Mouse (Mus musculus): ENCODE results near the gene Tarbp2. TPM values are rescaled to one million over a fixed set of nuclear protein-coding genes. Genes with fewer than 3 reads are reported as not detected.
A peak's percentile ranks its signal among the peaks of the same experiment; 100 is the strongest.

Tarbp2 gene
- total and polyA plus RNA-seq, 2 experiments from 2014 or later: 91.1 to 97.2 TPM

DNA sequence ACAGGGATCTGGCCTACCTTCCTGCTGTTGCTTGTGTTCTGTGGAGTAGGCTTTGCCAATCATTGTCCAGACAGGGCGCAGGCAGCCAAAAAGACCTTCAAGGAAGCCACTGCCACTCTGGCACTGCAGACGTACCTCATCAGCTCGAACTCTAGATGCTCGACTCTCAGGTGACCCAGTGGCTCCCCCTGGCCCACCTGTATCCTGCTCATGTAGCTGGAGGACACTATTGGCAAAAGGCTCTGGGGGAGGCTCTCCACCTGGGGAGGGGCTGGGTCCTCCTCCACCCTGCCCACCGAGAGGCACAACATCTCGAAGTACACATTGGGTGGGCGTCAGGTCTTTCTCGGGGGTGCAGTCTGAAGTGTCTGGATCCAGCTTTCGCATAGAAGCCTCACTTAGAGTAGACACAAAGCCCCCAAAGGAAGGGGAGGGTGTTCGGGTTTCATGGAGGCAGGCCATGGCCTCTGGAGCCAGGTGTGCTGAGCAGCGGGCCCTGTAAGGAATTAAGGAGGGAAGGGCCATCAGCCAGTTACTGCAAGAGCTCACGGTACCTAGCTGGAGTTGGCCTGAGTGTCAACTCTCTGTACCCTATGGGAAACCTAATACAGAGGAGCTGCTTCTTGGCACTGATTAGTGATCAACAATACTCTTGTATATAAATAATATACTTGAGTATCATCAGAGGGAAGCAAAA, 12.8 kb upstream of the Tarbp2 start:
- no peaks in the 10 kb centered on the region for H3K27me3 ChIP-seq (ENCODE audit: insufficient read depth, low read length)
- TF ChIP-seq CTCF (IDR thresholded peaks at IDR 0.05; ENCODE audit: low read depth): no peak; the same call in 1 of the 2 replicates
- DNase-seq (ENCODE audit: low spot score): no peak
- peaks cover 13% of the 10 kb centered on the region; the same call in 1 of the 2 replicates for H3K4me1 ChIP-seq (ENCODE audit: insufficient read depth, low read length)
- H3K4me2 ChIP-seq (ENCODE audit: low read depth, low read length): no peak overlapping the region
- H3K4me3 ChIP-seq (ENCODE audit: low read length): no peak overlapping the region
- H3K36me3 ChIP-seq (ENCODE audit: insufficient read depth, low read length): peaks cover 61% of the 10 kb centered on the region
- H3K9me3 ChIP-seq (ENCODE audit: low read length): no peaks in the 10 kb centered on the region
- no peak overlapping the region for H3K27ac ChIP-seq
- ATAC-seq: no peak
- no peak overlapping the region for H3K9ac ChIP-seq (replicated peaks; ENCODE audit: low read length)
- WGBS: 78% methylated on average over 12 of the region's 12 CpGs

DNA sequence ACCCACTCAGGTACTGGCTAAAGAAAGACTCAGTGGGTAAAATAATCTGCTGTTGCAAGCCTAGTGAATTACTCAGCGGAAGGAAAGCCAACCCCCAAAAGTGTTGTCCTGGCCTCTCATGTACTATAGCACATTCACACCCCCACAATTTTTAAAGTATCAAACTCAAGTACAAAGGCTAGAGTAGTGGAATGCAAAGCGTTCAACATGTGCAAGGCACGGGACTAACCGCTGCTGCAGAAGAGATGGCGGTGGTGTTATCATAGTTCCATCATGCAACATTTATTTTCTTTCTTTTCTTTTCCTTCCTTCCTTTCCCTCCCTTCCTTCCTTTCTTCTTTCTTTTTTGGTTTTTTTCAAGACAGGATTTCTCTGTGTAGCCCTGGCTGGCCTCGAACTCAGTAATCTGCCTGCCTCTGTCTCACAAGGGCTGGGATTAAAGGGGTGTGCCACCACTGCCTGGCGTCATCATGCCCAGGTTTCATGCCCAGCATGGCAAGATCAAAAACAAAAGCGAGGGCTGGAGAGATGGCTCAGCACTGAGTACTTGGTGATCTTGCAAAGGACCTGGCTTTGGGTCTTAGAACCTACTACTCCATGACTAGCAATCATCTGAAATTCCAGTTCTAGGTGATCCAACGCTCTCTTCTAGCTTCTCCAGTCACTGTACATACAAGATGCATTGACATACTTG, 12.1 kb upstream of the Tarbp2 start:
- Histone ChIP-seq H3K27ac (0 out of 2 replicates have a peak overlapping the region, but pooled peaks have one; percentile 4), H3K9ac (replicated peaks; ENCODE audit: low read length) (no peak overlapping the region), H3K27me3 (ENCODE audit: insufficient read depth, low read length) (no peaks in the 10 kb centered on the region), H3K4me3 (ENCODE audit: low read length) (no peak overlapping the region), H3K9me3 (ENCODE audit: low read length) (no peaks in the 10 kb centered on the region), H3K4me2 (ENCODE audit: low read depth, low read length) (no peak overlapping the region), H3K36me3 (ENCODE audit: insufficient read depth, low read length) (peaks cover 54% of the 10 kb centered on the region), H3K4me1 (ENCODE audit: insufficient read depth, low read length) (peaks cover 17% of the 10 kb centered on the region)
- no peak for DNase-seq (ENCODE audit: low spot score)
- 87% methylated on average over 9 of the region's 9 CpGs for WGBS
- TF ChIP-seq CTCF (IDR thresholded peaks at IDR 0.05; ENCODE audit: low read depth): no peak
- no peak for ATAC-seq

DNA sequence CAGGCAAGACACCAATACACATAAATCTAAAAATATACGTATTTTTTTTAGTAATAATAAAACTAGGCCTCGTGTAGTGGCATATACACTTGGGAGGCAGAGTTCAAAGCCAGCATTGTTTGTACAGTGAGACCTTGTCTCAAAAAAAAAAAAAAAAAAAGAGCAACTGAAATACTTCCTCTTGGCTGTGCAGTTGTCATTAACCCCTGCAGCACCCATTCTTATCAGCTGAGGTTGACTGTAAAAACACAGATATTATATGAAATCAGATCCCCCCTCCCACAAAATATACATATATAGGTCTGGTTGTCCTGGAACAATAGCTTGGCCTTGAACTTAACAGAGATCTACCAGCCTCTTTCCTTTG, 11.5 kb upstream of the Tarbp2 start:
- peaks cover 48% of the 10 kb centered on the region for H3K36me3 ChIP-seq (ENCODE audit: insufficient read depth, low read length)
- H3K4me1 ChIP-seq (ENCODE audit: insufficient read depth, low read length): peaks cover 22% of the 10 kb centered on the region
- no peak for TF ChIP-seq CTCF (IDR thresholded peaks at IDR 0.05; ENCODE audit: low read depth)
- no peaks in the 10 kb centered on the region for H3K27me3 ChIP-seq (ENCODE audit: insufficient read depth, low read length)
- no peak overlapping the region for H3K9ac ChIP-seq (replicated peaks; ENCODE audit: low read length)
- no peak overlapping the region for H3K4me3 ChIP-seq (ENCODE audit: low read length)
- ATAC-seq: no peak
- no peaks in the 10 kb centered on the region for H3K9me3 ChIP-seq (ENCODE audit: low read length)
- WGBS: 56% methylated on average over 2 of the region's 2 CpGs
- no peak overlapping the region for H3K4me2 ChIP-seq (ENCODE audit: low read depth, low read length)
- 0 out of 2 replicates have a peak overlapping the region, but pooled peaks have one; percentile 4 for H3K27ac ChIP-seq
- no peak for DNase-seq (ENCODE audit: low spot score)

DNA sequence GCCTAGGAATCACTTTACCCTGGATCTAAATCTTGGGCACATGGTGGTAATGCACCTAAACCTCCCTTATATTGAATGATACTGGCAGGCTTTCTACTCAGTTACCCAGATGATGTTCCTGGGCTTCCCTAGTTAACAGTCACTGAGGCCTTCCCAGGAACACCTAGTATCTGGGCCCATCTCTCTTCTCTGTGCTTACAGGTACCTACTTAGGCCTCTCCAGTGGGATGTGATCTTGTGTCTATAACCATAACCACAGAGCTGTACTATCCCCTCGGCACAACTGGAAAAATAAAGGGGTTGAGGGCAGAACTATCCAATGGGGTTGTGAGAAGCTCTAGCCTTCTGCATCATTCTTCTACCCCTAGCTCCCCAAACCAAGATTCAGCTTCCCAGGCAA, 11.1 kb upstream of the Tarbp2 start:
- Histone ChIP-seq H3K4me1 (ENCODE audit: insufficient read depth, low read length) (peaks cover 27% of the 10 kb centered on the region), H3K27me3 (ENCODE audit: insufficient read depth, low read length) (no peaks in the 10 kb centered on the region), H3K4me3 (ENCODE audit: low read length) (no peak overlapping the region), H3K4me2 (ENCODE audit: low read depth, low read length) (no peak overlapping the region), H3K9me3 (ENCODE audit: low read length) (no peaks in the 10 kb centered on the region), H3K36me3 (ENCODE audit: insufficient read depth, low read length) (peaks cover 44% of the 10 kb centered on the region), H3K9ac (replicated peaks; ENCODE audit: low read length) (no peak overlapping the region), H3K27ac (no peak overlapping the region)
- DNase-seq (ENCODE audit: low spot score) (no peak), ATAC-seq (no peak)
- 81% methylated on average over 1 of the region's 1 CpGs for WGBS
- no peak for TF ChIP-seq CTCF (IDR thresholded peaks at IDR 0.05; ENCODE audit: low read depth)

DNA sequence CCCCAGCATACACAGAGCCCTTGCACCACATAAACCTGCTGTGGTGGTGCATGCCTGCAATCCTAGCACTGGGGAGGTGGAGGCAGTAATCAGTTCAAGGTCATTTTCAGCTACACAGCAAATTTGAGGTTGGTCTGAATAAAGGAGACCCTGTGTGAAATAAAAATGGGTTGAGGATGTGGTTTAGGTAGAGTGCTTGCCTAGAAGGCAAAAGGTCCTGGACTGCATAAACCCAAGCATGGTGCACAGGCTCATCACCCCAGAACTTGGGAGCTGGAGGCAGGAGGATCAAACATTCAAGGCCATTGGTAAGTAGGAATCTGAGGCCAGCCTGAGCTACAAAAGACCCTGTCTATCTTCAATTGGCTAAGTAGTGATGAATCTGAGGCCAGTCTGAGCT, 10.4 kb upstream of the Tarbp2 start:
- no peak for TF ChIP-seq CTCF (IDR thresholded peaks at IDR 0.05; ENCODE audit: low read depth)
- H3K4me3 ChIP-seq (ENCODE audit: low read length): no peak overlapping the region

DNA sequence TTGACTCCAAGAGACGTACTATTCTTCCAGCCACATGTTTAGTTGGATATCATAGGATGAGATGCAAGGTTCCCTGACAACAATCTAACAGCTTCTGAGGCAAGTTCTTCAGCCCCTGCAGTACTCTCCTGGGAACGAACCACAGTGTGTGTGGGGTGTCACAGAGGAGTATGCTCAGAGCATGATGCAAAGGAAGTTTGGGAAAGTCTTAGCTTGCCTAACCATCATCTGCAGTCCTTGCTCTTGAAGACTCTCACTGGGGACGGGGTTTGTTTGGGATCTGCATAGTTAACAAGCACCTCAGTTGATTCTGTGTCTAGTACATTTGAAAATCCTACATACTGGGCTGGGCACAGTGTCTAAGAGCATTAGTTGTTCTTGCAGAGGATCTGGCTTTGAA, 9.7 kb upstream of the Tarbp2 start:
- ATAC-seq (no peak), DNase-seq (ENCODE audit: low spot score) (no peak)
- Histone ChIP-seq H3K27ac (no peak overlapping the region), H3K4me3 (ENCODE audit: low read length) (no peak overlapping the region), H3K4me1 (ENCODE audit: insufficient read depth, low read length) (peaks cover 32% of the 10 kb centered on the region), H3K27me3 (ENCODE audit: insufficient read depth, low read length) (no peaks in the 10 kb centered on the region), H3K36me3 (ENCODE audit: insufficient read depth, low read length) (peaks cover 29% of the 10 kb centered on the region), H3K9me3 (ENCODE audit: low read length) (no peaks in the 10 kb centered on the region), H3K4me2 (ENCODE audit: low read depth, low read length) (no peak overlapping the region), H3K9ac (replicated peaks; ENCODE audit: low read length) (no peak overlapping the region)
- 82% methylated on average over 3 of the region's 3 CpGs for WGBS
- TF ChIP-seq CTCF (IDR thresholded peaks at IDR 0.05; ENCODE audit: low read depth): no peak

More for the DNA sequence above, 10.4 kb upstream of the Tarbp2 start:
- H3K4me1 ChIP-seq (ENCODE audit: insufficient read depth, low read length): peaks cover 32% of the 10 kb centered on the region
- DNase-seq (ENCODE audit: low spot score) (no peak), ATAC-seq (no peak)
- H3K9ac ChIP-seq (replicated peaks; ENCODE audit: low read length): no peak overlapping the region
- no peak overlapping the region for H3K27ac ChIP-seq
- H3K27me3 ChIP-seq (ENCODE audit: insufficient read depth, low read length): no peaks in the 10 kb centered on the region
- H3K36me3 ChIP-seq (ENCODE audit: insufficient read depth, low read length): peaks cover 37% of the 10 kb centered on the region
- no peak overlapping the region for H3K4me2 ChIP-seq (ENCODE audit: low read depth, low read length)
- H3K9me3 ChIP-seq (ENCODE audit: low read length): no peaks in the 10 kb centered on the region

DNA sequence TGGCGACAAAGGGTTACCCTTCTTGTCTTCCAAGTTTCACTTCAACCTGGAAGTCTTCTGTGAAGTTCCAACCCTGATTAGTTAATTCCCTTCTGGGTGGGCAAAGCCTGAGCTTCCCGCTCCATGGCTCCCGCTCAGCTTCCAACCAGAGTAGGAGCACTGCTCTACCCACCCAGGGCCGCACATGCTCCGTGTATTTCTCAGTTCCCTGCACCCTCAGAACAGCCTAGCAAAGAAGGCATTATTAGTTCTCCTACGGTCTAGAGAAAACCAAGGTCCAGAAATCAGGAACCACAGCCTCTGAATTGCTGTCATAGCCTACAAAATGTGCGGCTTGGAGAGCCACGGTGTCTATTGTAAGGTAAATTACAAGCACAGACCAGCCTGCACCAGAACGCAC, 7.9 kb upstream of the Tarbp2 start:
- DNase-seq (ENCODE audit: low spot score) (peak; percentile 65), ATAC-seq (peak; percentile 68)
- Histone ChIP-seq H3K4me1 (ENCODE audit: insufficient read depth, low read length) (peaks cover 32% of the 10 kb centered on the region), H3K4me3 (ENCODE audit: low read length) (peak overlapping the region; percentile 56), H3K36me3 (ENCODE audit: insufficient read depth, low read length) (peaks cover 12% of the 10 kb centered on the region; the same call in 1 of the 2 replicates), H3K27me3 (ENCODE audit: insufficient read depth, low read length) (no peaks in the 10 kb centered on the region), H3K27ac (peak overlapping the region; percentile 92), H3K9ac (replicated peaks; ENCODE audit: low read length) (peak overlapping the region; percentile 58), H3K9me3 (ENCODE audit: low read length) (no peaks in the 10 kb centered on the region), H3K4me2 (ENCODE audit: low read depth, low read length) (peak overlapping the region; percentile 71)
- 4% methylated on average over 9 of the region's 9 CpGs for WGBS
- no peak for TF ChIP-seq CTCF (IDR thresholded peaks at IDR 0.05; ENCODE audit: low read depth)
